Mouse (Mus musculus) retina, postnatal 1 day (tissue): ENCODE measurements at regions not wholly inside any gene's neighbourhood (a gene's known extent, or its start where the extent isn't known, plus 50 kb on each side); places are given as distances from the start of the nearest gene placed in this dataset.
"Not testable (repeated sequence)": the region's sequence is repeated elsewhere in the genome, so short reads cannot be mapped to it uniquely, and the experiment has no call there.

Experiments used
- DNase-seq: peaks from one replicate; pipeline ENCODE4 v3.0.0-alpha.2; 2012

- DNase-seq, result no peak
These were observed 186.3 kb upstream of the Tsc22d2 start for GRCm38 (mm10) chr3:58228189-58228588.

- peak; percentile 89 for DNase-seq
These were observed 182.8 kb upstream of the Tsc22d2 start for GRCm38 (mm10) chr3:58231746-58232145.

GRCm38 (mm10) chr3:58233296-58233695 is 181.2 kb upstream of the Tsc22d2 start:
- no peak for DNase-seq

GRCm38 (mm10) chr3:58234846-58235630 is 179.5 kb upstream of the Tsc22d2 start:
- no peak for DNase-seq

GRCm38 (mm10) chr3:58238111-58238510 is 176.4 kb upstream of the Tsc22d2 start:
- DNase-seq, result no peak

- no peak for DNase-seq
These were observed 173.7 kb upstream of the Tsc22d2 start for GRCm38 (mm10) chr3:58240775-58241174.

- peak; percentile 89 for DNase-seq
These were observed 169.2 kb upstream of the Tsc22d2 start for GRCm38 (mm10) chr3:58245361-58245760.

- no peak for DNase-seq
These were observed 166.5 kb upstream of the Tsc22d2 start for GRCm38 (mm10) chr3:58247989-58248388.

- no peak for DNase-seq
These were observed 160.6 kb upstream of the Tsc22d2 start for GRCm38 (mm10) chr3:58253942-58254341.

GRCm38 (mm10) chr3:58267606-58268325 is 146.7 kb upstream of the Tsc22d2 start:
- peak; percentile 4 for DNase-seq

GRCm38 (mm10) chr3:58271441-58271840 is 143.1 kb upstream of the Tsc22d2 start:
- DNase-seq, result not testable (repeated sequence)

GRCm38 (mm10) chr3:58281291-58281690 is 133.2 kb upstream of the Tsc22d2 start:
- DNase-seq, result no peak

GRCm38 (mm10) chr3:58284371-58284770 is 130.1 kb upstream of the Tsc22d2 start:
- not testable (repeated sequence) for DNase-seq

- no peak for DNase-seq
These were observed 118.7 kb upstream of the Tsc22d2 start for GRCm38 (mm10) chr3:58295810-58296209.

GRCm38 (mm10) chr3:58300213-58300612 is 114.3 kb upstream of the Tsc22d2 start:
- DNase-seq, result no peak

GRCm38 (mm10) chr3:58300801-58301485 is 113.6 kb upstream of the Tsc22d2 start:
- no peak for DNase-seq

- no peak for DNase-seq
These were observed 112.2 kb upstream of the Tsc22d2 start for GRCm38 (mm10) chr3:58302322-58302721.

GRCm38 (mm10) chr3:58303746-58304145 is 110.8 kb upstream of the Tsc22d2 start:
- no peak for DNase-seq

GRCm38 (mm10) chr3:58309601-58310000 is 104.9 kb upstream of the Tsc22d2 start:
- DNase-seq, result no peak

GRCm38 (mm10) chr3:58310390-58310789 is 104.1 kb upstream of the Tsc22d2 start:
- DNase-seq, result no peak

- DNase-seq, result no peak
These were observed 103.3 kb upstream of the Tsc22d2 start for GRCm38 (mm10) chr3:58311104-58311685.

- no peak for DNase-seq
These were observed 101.9 kb upstream of the Tsc22d2 start for GRCm38 (mm10) chr3:58312623-58313022.

GRCm38 (mm10) chr3:58315236-58315635 is 99.3 kb upstream of the Tsc22d2 start:
- no peak for DNase-seq
